Mouse (Mus musculus) midbrain, embryonic 13.5 days (tissue): Measurements from ENCODE around the gene Thada. TPM values are rescaled to one million over a fixed set of nuclear protein-coding genes. Genes with fewer than 3 reads are reported as not detected.
"Not testable (repeated sequence)": the region's sequence is repeated elsewhere in the genome, so short reads cannot be mapped to it uniquely, and the experiment has no call there.

Experiments
- ATAC-seq: fragments of 200-750 bp; cut with Nextera tagmentation; 2 replicates; pipeline ENCODE4 v1.8.0; 2017; ENCODE audit warnings: mild to moderate bottlenecking, moderate TSS enrichment, moderate library complexity
- H3K27ac ChIP-seq: fragments of 300-500 bp; sonication (generic); 2 replicates; pipeline ENCODE4 v1.5.1; 2015; ENCODE audit warnings: inconsistent platforms, mild to moderate bottlenecking, moderate library complexity
- H3K27me3 ChIP-seq: fragments of 300-500 bp; sonication (generic); 2 replicates; pipeline ENCODE4 v1.6.1; 2015; ENCODE audit warnings: mild to moderate bottlenecking, inconsistent platforms
- H3K36me3 ChIP-seq: fragments of 300-500 bp; sonication (generic); 2 replicates; pipeline ENCODE4 v1.6.1; 2015; ENCODE audit warnings: mild to moderate bottlenecking, inconsistent platforms
- H3K4me1 ChIP-seq: fragments of 300-500 bp; sonication (generic); replicated peaks from 2 replicates; pipeline ENCODE4 v1.6.1; 2015; ENCODE audit warnings: inconsistent platforms
- H3K4me2 ChIP-seq: fragments of 300-500 bp; sonication (generic); replicated peaks from 2 replicates; pipeline ENCODE4 v1.6.1; 2015; ENCODE audit warnings: moderate library complexity, mild to moderate bottlenecking, inconsistent platforms
- H3K4me3 ChIP-seq: fragments of 300-500 bp; sonication (generic); replicated peaks from 2 replicates; pipeline ENCODE4 v1.5.1; 2015; ENCODE audit warnings: mild to moderate bottlenecking, inconsistent platforms
- H3K9ac ChIP-seq: fragments of 300-500 bp; sonication (generic); replicated peaks from 2 replicates; pipeline ENCODE4 v1.6.1; 2015; ENCODE audit warnings: mild to moderate bottlenecking, inconsistent platforms
- H3K9me3 ChIP-seq: fragments of 300-500 bp; sonication (generic); 2 replicates; pipeline ENCODE4 v1.6.1; 2016; ENCODE audit warnings: mild to moderate bottlenecking, inconsistent platforms
- WGBS: fragments of 180-500 bp; shearing (Covaris S2); methylation state at CpG from one replicate; pipeline ENCODE4 v1.1.7; 2015; 5-methylcytosine and 5-hydroxymethylcytosine counted together
- polyA plus RNA-seq: library from polyadenylated mRNA; unstranded; fragments of >200 nt; fragmentation: Nextera tagmentation; extraction: Ambion mirVana; gene quantifications from 2 replicates; pipeline ENCODE4 v1.2.1, GENCODE M21; 2015

The Thada gene
- polyA plus RNA-seq, 1 experiment from 2014 or later = 7.6 TPM

GRCm38 (mm10) chr17:84236781-84237557, 229.0 kb downstream of the Thada start:
- H3K36me3 ChIP-seq = no peaks in the 10 kb centered on the region
- no peaks in the 10 kb centered on the region for H3K4me1 ChIP-seq
- H3K4me3 ChIP-seq = no peak overlapping the region
- no peak overlapping the region for H3K9ac ChIP-seq
- no peaks in the 10 kb centered on the region for H3K9me3 ChIP-seq
- WGBS = 94% methylated on average over 7 of the region's 7 CpGs
- no peak overlapping the region for H3K27ac ChIP-seq
- no peaks in the 10 kb centered on the region for H3K27me3 ChIP-seq
- H3K4me2 ChIP-seq = no peak overlapping the region
- ATAC-seq = no peak

GRCm38 (mm10) chr17:84235399-84235928, 230.5 kb downstream of the Thada start:
- Histone ChIP-seq H3K9ac (no peak overlapping the region), H3K9me3 (no peaks in the 10 kb centered on the region), H3K27me3 (no peaks in the 10 kb centered on the region), H3K36me3 (0 out of 2 replicates have a peak, but pooled peaks cover 4% of the 10 kb centered on the region), H3K4me1 (no peaks in the 10 kb centered on the region), H3K27ac (no peak overlapping the region), H3K4me3 (no peak overlapping the region), H3K4me2 (no peak overlapping the region)
- no peak for ATAC-seq
- WGBS = 95% methylated on average over 4 of the region's 4 CpGs

- H3K4me3 ChIP-seq, H3K9me3 ChIP-seq, H3K27ac ChIP-seq, H3K9ac ChIP-seq, H3K4me2 ChIP-seq, ATAC-seq, H3K4me1 ChIP-seq, H3K27me3 ChIP-seq: not testable (repeated sequence)
- WGBS = no CpG with 5 or more reads among the region's 4 CpGs
- H3K36me3 ChIP-seq = 0 out of 2 replicates have a peak, but pooled peaks cover 10% of the 10 kb centered on the region
Measured at GRCm38 (mm10) chr17:84234785-84235184, 231.2 kb downstream of the Thada start.

GRCm38 (mm10) chr17:84233758-84234157, 232.2 kb downstream of the Thada start:
- H3K9me3 ChIP-seq = no peaks in the 10 kb centered on the region
- 95% methylated on average over 2 of the region's 2 CpGs for WGBS
- H3K4me3 ChIP-seq = no peak overlapping the region
- peaks cover 19% of the 10 kb centered on the region for H3K36me3 ChIP-seq
- no peaks in the 10 kb centered on the region for H3K4me1 ChIP-seq
- H3K9ac ChIP-seq = no peak overlapping the region
- H3K27me3 ChIP-seq = no peaks in the 10 kb centered on the region
- no peak overlapping the region for H3K4me2 ChIP-seq
- H3K27ac ChIP-seq = no peak overlapping the region
- no peak for ATAC-seq

GRCm38 (mm10) chr17:84231361-84231760, 234.6 kb downstream of the Thada start:
- ATAC-seq = no peak
- Histone ChIP-seq H3K9ac (no peak overlapping the region), H3K27ac (no peak overlapping the region), H3K4me1 (no peaks in the 10 kb centered on the region), H3K4me2 (no peak overlapping the region), H3K9me3 (no peaks in the 10 kb centered on the region), H3K4me3 (no peak overlapping the region), H3K36me3 (peaks cover 38% of the 10 kb centered on the region), H3K27me3 (no peaks in the 10 kb centered on the region)
- 94% methylated on average over 2 of the region's 2 CpGs for WGBS

GRCm38 (mm10) chr17:84228223-84228622, 237.8 kb downstream of the Thada start:
- no peaks in the 10 kb centered on the region for H3K27me3 ChIP-seq
- no peak for ATAC-seq
- H3K9ac ChIP-seq = no peak overlapping the region
- H3K9me3 ChIP-seq = no peaks in the 10 kb centered on the region
- H3K4me2 ChIP-seq = no peak overlapping the region
- H3K4me3 ChIP-seq = no peak overlapping the region
- 95% methylated on average over 2 of the region's 2 CpGs for WGBS
- peaks cover 57% of the 10 kb centered on the region for H3K36me3 ChIP-seq
- no peak overlapping the region for H3K27ac ChIP-seq
- no peaks in the 10 kb centered on the region for H3K4me1 ChIP-seq

GRCm38 (mm10) chr17:84226681-84227080, 239.3 kb downstream of the Thada start:
- no peak for ATAC-seq
- Histone ChIP-seq H3K4me3 (no peak overlapping the region), H3K9me3 (no peaks in the 10 kb centered on the region), H3K4me2 (no peak overlapping the region), H3K4me1 (no peaks in the 10 kb centered on the region), H3K36me3 (peaks cover 67% of the 10 kb centered on the region), H3K27ac (no peak overlapping the region), H3K9ac (no peak overlapping the region), H3K27me3 (no peaks in the 10 kb centered on the region)
- WGBS = 89% methylated on average over 6 of the region's 6 CpGs

- no peak overlapping the region for H3K4me2 ChIP-seq
- H3K36me3 ChIP-seq = peaks cover 71% of the 10 kb centered on the region
- WGBS = 65% methylated on average over 5 of the region's 5 CpGs
- no peak overlapping the region for H3K9ac ChIP-seq
- ATAC-seq = no peak
- H3K4me1 ChIP-seq = no peaks in the 10 kb centered on the region
- H3K9me3 ChIP-seq = no peaks in the 10 kb centered on the region
- H3K27ac ChIP-seq = no peak overlapping the region
- H3K27me3 ChIP-seq = no peaks in the 10 kb centered on the region
- H3K4me3 ChIP-seq = no peak overlapping the region
Measured at GRCm38 (mm10) chr17:84226231-84226630, 239.8 kb downstream of the Thada start.

GRCm38 (mm10) chr17:84224217-84224887, 241.7 kb downstream of the Thada start:
- no peak overlapping the region for H3K4me2 ChIP-seq
- no peak overlapping the region for H3K4me3 ChIP-seq
- 74% methylated on average over 15 of the region's 15 CpGs for WGBS
- no peaks in the 10 kb centered on the region for H3K9me3 ChIP-seq
- H3K4me1 ChIP-seq = no peaks in the 10 kb centered on the region
- H3K9ac ChIP-seq = no peak overlapping the region
- H3K27me3 ChIP-seq = no peaks in the 10 kb centered on the region
- no peak overlapping the region for H3K27ac ChIP-seq
- ATAC-seq = no peak
- H3K36me3 ChIP-seq = peaks cover 70% of the 10 kb centered on the region

GRCm38 (mm10) chr17:84218841-84219240, 247.2 kb downstream of the Thada start:
- not testable (repeated sequence) for H3K4me2 ChIP-seq, H3K9ac ChIP-seq, H3K27me3 ChIP-seq, H3K27ac ChIP-seq, H3K9me3 ChIP-seq, H3K4me1 ChIP-seq, H3K4me3 ChIP-seq, ATAC-seq
- peaks cover 35% of the 10 kb centered on the region for H3K36me3 ChIP-seq
- 93% methylated on average over 2 of the region's 2 CpGs for WGBS

- WGBS = 76% methylated on average over 3 of the region's 3 CpGs
Measured at GRCm38 (mm10) chr17:84217696-84218095, 248.3 kb downstream of the Thada start.

GRCm38 (mm10) chr17:84215264-84215960, 250.6 kb downstream of the Thada start:
- Histone ChIP-seq H3K4me3 (no peak overlapping the region), H3K27ac (no peak overlapping the region)
- WGBS = 84% methylated on average over 6 of the region's 6 CpGs

More at GRCm38 (mm10) chr17:84217696-84218095, 248.3 kb downstream of the Thada start:
- no peak overlapping the region for H3K9ac ChIP-seq
- no peak overlapping the region for H3K4me2 ChIP-seq
- H3K36me3 ChIP-seq = peaks cover 30% of the 10 kb centered on the region
- no peak overlapping the region for H3K27ac ChIP-seq
- no peaks in the 10 kb centered on the region for H3K9me3 ChIP-seq
- no peak overlapping the region for H3K4me3 ChIP-seq
- no peak for ATAC-seq
- no peaks in the 10 kb centered on the region for H3K4me1 ChIP-seq
- no peaks in the 10 kb centered on the region for H3K27me3 ChIP-seq

More at GRCm38 (mm10) chr17:84215264-84215960, 250.6 kb downstream of the Thada start:
- no peak for ATAC-seq
- H3K4me2 ChIP-seq = no peak overlapping the region
- no peaks in the 10 kb centered on the region for H3K9me3 ChIP-seq
- H3K36me3 ChIP-seq = peaks cover 21% of the 10 kb centered on the region
- no peaks in the 10 kb centered on the region for H3K27me3 ChIP-seq
- H3K4me1 ChIP-seq = no peaks in the 10 kb centered on the region
- H3K9ac ChIP-seq = no peak overlapping the region
